Mouse (Mus musculus) bone marrow macrophage, adult 2 months (primary cell): ENCODE results near the gene Pbx3.

Source experiments
- CTCF ChIP-seq: IDR thresholded peaks from 2 replicates; pipeline ENCODE4 v1.5.1; 2012; ENCODE audit warnings: low read depth, mild to moderate bottlenecking, low read length, moderate library complexity
- POLR2A ChIP-seq: IDR thresholded peaks from 2 replicates; pipeline ENCODE4 v1.6.1; 2012; ENCODE audit warnings: mild to moderate bottlenecking, low read depth, low read length, borderline replicate concordance

GRCm38 (mm10) chr2:34147476-34147875 is 225.5 kb downstream of the Pbx3 start:
- TF ChIP-seq CTCF (no peak), POLR2A (no peak)
